Mouse (Mus musculus) bone marrow, adult 2 months (tissue): ENCODE measurements around the gene Csnk1e.

Experiments
- CTCF ChIP-seq: fragments of 200-500 bp; IDR thresholded peaks from 2 replicates; pipeline ENCODE4 v1.5.1; 2011; ENCODE audit warnings: low read length, control low read depth; ENCODE audit not compliant: control insufficient read depth, insufficient read depth
- POLR2A ChIP-seq: fragments of 200-500 bp; IDR thresholded peaks from 2 replicates; pipeline ENCODE4 v1.6.1; 2011; ENCODE audit warnings: low read depth, mild to moderate bottlenecking, control low read depth, low read length, borderline replicate concordance; ENCODE audit not compliant: control insufficient read depth

DNA sequence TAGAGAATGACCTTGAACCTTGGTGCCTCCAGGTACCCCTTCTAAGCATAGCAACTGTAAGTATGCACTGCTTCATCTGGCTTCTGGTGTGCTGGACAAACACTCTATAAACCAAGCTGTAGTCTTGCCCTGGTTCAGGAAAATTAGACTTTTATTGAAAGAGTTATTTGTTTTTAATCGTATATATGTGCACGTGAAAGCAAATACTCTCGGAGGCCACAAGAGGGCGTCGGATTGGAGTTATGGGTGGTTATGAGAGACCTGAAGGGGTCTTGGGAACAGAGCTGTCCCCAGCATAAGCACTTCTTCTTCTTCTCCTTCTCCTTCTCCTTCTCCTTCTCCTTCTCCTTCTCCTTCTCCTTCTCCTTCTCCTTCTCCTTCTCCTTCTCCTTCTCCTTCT lies 14.2 kb upstream of the Csnk1e start:
- no peak for TF ChIP-seq POLR2A
- no peak for TF ChIP-seq CTCF
